Mouse (Mus musculus): ENCODE data around the gene Igf2bp3.

GRCm38 (mm10) chr6:49215748-49216585 is 1.2 kb upstream of the Igf2bp3 start:
- TF ChIP-seq CTCF (IDR thresholded peaks at IDR 0.05; ENCODE audit: control insufficient read depth, insufficient read depth, insufficient read length) (no peak), USF1 (IDR thresholded peaks at IDR 0.05; ENCODE audit: low read depth) (no peak), FOSL1 (IDR thresholded peaks at IDR 0.05; ENCODE audit: insufficient read depth, low read length, poor library complexity, severe bottlenecking) (no peak), MAX (IDR thresholded peaks at IDR 0.05) (no peak)

Data from C2C12 (cell line).